Mouse (Mus musculus) small intestine, adult 2 months (tissue): ENCODE results near the gene Coq4.

ENCODE experiments used
- CTCF ChIP-seq: fragments of 200-500 bp; IDR thresholded peaks from 2 replicates; pipeline ENCODE4 v1.5.1; 2012; ENCODE audit warnings: low read depth, mild to moderate bottlenecking, control low read depth, inconsistent platforms, low read length, moderate library complexity, mixed read lengths; ENCODE audit not compliant: insufficient replicate concordance, insufficient read length; ENCODE audit errors: extremely low read depth
- POLR2A ChIP-seq: fragments of 200-500 bp; IDR thresholded peaks from 2 replicates; pipeline ENCODE4 v1.6.1; 2012; ENCODE audit warnings: low read depth, mild to moderate bottlenecking, control low read depth, inconsistent platforms, low read length, moderate library complexity

- TF ChIP-seq CTCF (no peak), POLR2A (no peak)
These were observed 28.5 kb downstream of the Coq4 start for GRCm38 (mm10) chr2:29815678-29816371.
